Mouse (Mus musculus) embryonic facial prominence, embryonic 15.5 days (tissue): ENCODE results near the gene 4933411K16Rik. TPM values are rescaled to one million over a fixed set of nuclear protein-coding genes. Genes with fewer than 3 reads are reported as not detected.

Experiments
- ATAC-seq: fragments of 200-750 bp; cut with Nextera tagmentation; 2 replicates; pipeline ENCODE4 v1.8.0; 2017; ENCODE audit warnings: low read depth, moderate TSS enrichment; ENCODE audit not compliant: insufficient number of reproducible peaks, low FRiP score, low TSS enrichment
- H3K27ac ChIP-seq: fragments of 300-500 bp; sonication (generic); replicated peaks from 2 replicates; pipeline ENCODE4 v1.5.1; 2015; ENCODE audit warnings: mild to moderate bottlenecking, inconsistent platforms
- H3K27me3 ChIP-seq: fragments of 300-500 bp; sonication (generic); 2 replicates; pipeline ENCODE4 v1.6.1; 2015; ENCODE audit warnings: inconsistent platforms
- H3K36me3 ChIP-seq: fragments of 300-500 bp; sonication (generic); 2 replicates; pipeline ENCODE4 v1.6.1; 2015; ENCODE audit warnings: mild to moderate bottlenecking, inconsistent platforms
- H3K4me1 ChIP-seq: fragments of 300-500 bp; sonication (generic); 2 replicates; pipeline ENCODE4 v1.6.1; 2015; ENCODE audit warnings: inconsistent platforms
- H3K4me2 ChIP-seq: fragments of 300-500 bp; sonication (generic); replicated peaks from 2 replicates; pipeline ENCODE4 v1.6.1; 2015; ENCODE audit warnings: mild to moderate bottlenecking, inconsistent platforms
- H3K4me3 ChIP-seq: fragments of 300-500 bp; sonication (generic); replicated peaks from 2 replicates; pipeline ENCODE4 v1.5.1; 2015; ENCODE audit warnings: mild to moderate bottlenecking, inconsistent platforms
- H3K9ac ChIP-seq: fragments of 300-500 bp; sonication (generic); 2 replicates; pipeline ENCODE4 v1.6.1; 2015; ENCODE audit warnings: inconsistent platforms
- H3K9me3 ChIP-seq: fragments of 300-500 bp; sonication (generic); replicated peaks from 2 replicates; pipeline ENCODE4 v1.6.1; 2016; ENCODE audit warnings: inconsistent platforms
- WGBS: fragments of 180-500 bp; shearing (Covaris S2); methylation state at CpG from one replicate; pipeline ENCODE4 v1.1.7; 2015; 5-methylcytosine and 5-hydroxymethylcytosine counted together
- polyA plus RNA-seq: library from polyadenylated mRNA; unstranded; fragments of >200 nt; fragmentation: Nextera tagmentation; extraction: Ambion mirVana; gene quantifications from 2 replicates; pipeline ENCODE4 v1.2.1, GENCODE M21; 2015

The 4933411K16Rik gene
- polyA plus RNA-seq, 1 experiment from 2014 or later, result 0.16 TPM

DNA sequence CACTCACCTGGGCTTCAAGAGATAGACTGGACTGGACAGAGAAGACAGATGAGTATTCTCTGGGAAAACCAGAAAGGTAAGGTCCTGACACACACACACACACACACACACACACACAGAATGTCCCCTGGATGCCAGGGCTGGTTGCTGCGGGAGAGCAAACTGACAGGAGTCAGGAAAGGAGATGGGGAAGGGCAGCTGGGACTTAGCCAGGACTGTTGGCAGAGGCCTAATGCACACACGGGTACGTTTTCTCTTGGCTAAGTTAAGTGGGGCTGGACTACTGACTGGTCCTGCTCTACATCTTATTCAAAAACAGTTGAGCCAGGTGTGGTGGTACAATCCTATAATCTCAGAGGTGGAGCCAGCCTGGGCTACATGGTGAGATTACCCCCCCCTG, 15.7 kb upstream of the 4933411K16Rik start:
- 64% methylated on average over 3 of the region's 3 CpGs for WGBS

DNA sequence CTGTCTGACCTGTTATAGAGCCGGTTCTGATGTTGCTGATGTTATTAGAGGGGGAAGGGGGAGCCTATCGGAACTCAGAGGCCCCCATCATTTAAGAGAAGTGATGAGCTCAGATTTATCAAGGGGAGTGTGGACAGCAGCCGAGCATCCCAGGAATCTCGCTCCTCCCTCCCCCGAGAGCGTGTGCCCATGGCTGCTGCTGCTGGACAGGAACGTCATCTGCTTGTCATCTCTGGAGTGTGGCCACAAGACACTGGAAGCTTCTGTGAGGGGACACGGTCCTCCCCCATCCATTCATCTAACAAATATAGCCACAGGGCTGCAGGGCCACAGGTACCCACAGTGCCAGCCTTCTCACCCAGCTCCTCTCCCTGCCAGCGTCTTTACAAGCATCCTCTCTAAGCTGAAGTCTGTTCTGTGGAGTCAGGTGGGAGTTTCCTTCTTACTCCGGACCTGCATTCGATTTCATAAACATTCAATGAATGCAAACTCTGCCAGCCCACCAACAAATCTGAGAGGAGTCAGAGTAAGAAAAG, 14.8 kb upstream of the 4933411K16Rik start:
- ATAC-seq, result no peak
- H3K36me3 ChIP-seq, result 0 out of 2 replicates have a peak, but pooled peaks cover 7% of the 10 kb centered on the region
- H3K9ac ChIP-seq, result no peak overlapping the region
- H3K27me3 ChIP-seq, result no peaks in the 10 kb centered on the region
- H3K9me3 ChIP-seq, result no peaks in the 10 kb centered on the region
- H3K4me3 ChIP-seq, result no peak overlapping the region
- H3K27ac ChIP-seq, result no peak overlapping the region
- WGBS, result 66% methylated on average over 11 of the region's 11 CpGs
- peaks cover 29% of the 10 kb centered on the region for H3K4me1 ChIP-seq
- no peak overlapping the region for H3K4me2 ChIP-seq

More for the DNA sequence above, 15.7 kb upstream of the 4933411K16Rik start:
- Histone ChIP-seq H3K27ac (no peak overlapping the region), H3K4me2 (no peak overlapping the region), H3K4me3 (no peak overlapping the region), H3K9me3 (no peaks in the 10 kb centered on the region), H3K9ac (no peak overlapping the region), H3K4me1 (peaks cover 29% of the 10 kb centered on the region), H3K36me3 (0 out of 2 replicates have a peak, but pooled peaks cover 7% of the 10 kb centered on the region), H3K27me3 (no peaks in the 10 kb centered on the region)
- no peak for ATAC-seq

DNA sequence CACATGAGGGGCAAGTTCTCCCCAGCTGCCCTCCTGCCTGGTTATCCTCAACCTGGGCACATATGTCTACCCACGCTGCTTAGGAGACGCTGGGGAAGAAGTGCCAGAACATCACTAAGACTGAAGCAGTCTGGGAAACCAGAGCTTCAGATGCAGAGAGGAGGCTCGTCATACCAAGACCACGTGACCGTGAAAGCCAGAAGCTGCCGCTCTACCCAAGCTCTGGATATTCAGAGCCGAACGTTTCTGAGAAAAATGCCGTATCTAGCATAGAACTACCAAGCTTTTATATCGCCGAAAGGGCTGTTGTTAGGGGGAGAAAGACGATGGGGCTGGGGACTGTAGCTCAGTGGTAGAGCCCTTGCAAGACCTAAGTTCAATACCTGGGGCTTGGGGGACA, 13.7 kb upstream of the 4933411K16Rik start:
- no peaks in the 10 kb centered on the region for H3K9me3 ChIP-seq
- no peak overlapping the region for H3K4me3 ChIP-seq
- peaks cover 29% of the 10 kb centered on the region for H3K4me1 ChIP-seq
- no peak overlapping the region for H3K27ac ChIP-seq
- H3K36me3 ChIP-seq, result 0 out of 2 replicates have a peak, but pooled peaks cover 7% of the 10 kb centered on the region
- no peak for ATAC-seq
- H3K9ac ChIP-seq, result no peak overlapping the region
- no peak overlapping the region for H3K4me2 ChIP-seq
- H3K27me3 ChIP-seq, result no peaks in the 10 kb centered on the region
- WGBS, result 89% methylated on average over 12 of the region's 12 CpGs

DNA sequence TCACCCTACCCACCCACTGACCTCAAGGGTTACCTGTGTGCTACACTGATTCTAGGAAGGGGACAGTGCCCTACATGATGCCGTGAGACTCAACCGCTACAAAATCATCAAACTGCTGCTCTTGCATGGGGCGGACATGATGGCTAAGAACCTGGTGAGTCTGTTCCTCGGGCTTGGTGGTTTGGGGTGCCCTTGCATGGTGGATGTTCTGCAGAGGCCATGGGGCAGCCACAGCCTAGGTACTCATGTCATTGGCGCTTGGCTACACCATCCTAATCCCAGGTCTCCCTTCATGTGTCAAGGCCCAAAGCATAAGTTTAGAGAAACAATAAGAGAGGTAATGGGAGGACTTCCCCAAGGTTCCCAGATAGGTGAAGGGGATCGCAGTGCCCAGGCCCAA, 8.1 kb upstream of the 4933411K16Rik start:
- no peak overlapping the region for H3K4me2 ChIP-seq
- no peak overlapping the region for H3K4me3 ChIP-seq
- H3K27ac ChIP-seq, result no peak overlapping the region
- no peaks in the 10 kb centered on the region for H3K9me3 ChIP-seq
- H3K9ac ChIP-seq, result no peak overlapping the region
- H3K27me3 ChIP-seq, result no peaks in the 10 kb centered on the region
- no peaks in the 10 kb centered on the region for H3K36me3 ChIP-seq
- WGBS, result 95% methylated on average over 6 of the region's 6 CpGs
- no peak for ATAC-seq
- peaks cover 7% of the 10 kb centered on the region for H3K4me1 ChIP-seq

DNA sequence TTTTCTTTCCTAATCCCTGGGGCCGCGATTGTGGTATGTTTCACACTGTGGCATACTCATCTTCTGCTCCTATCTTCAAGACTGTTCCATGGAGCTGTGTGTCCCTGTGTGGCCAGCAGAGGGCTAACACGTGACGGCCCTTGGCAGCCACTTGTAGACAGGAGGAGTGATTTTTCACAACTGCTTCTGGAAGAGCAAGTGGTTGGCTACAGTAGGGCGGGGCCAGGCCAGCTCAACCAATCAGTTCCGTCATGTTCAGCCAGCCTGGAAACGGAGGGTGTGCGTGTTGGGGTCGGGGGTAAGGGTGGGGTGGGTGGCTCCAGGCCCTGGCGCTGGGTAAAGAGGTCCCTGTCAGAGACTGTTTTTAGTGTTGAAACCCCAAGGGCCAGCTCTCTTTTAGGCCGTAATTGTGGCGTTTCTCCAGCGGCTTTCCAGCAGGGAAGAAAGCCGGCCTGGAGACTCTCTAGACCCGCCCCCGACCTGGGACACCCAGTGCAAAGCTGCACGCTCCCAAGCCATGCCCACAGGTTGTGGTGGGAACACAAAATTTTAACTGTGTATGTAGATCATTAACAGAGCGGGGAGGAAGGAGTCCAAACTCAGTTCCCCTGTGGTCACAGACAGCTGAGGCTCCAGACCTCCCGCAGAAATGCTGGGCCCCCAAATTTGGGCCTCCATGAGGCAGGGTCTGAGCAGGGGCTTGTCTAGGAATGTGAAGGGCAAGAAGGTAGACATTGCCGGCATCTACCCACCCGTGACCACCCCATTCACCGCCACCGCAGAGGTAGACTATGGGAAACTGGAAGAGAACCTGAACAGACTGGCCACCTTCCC, 6.6 kb upstream of the 4933411K16Rik start, which contains the start of gene Hoga1:
Gene Hoga1 (plus strand): TSS at position 342 of the 834 bp plus-strand sequence.
- H3K9me3 ChIP-seq, result no peaks in the 10 kb centered on the region
- peak within 1 kb of the TSS; percentile 40 for H3K4me3 ChIP-seq
- WGBS, result 21% methylated on average over 23 of the region's 23 CpGs
- H3K27ac ChIP-seq, result 0 out of 2 replicates have a peak within 1 kb of the TSS, but pooled peaks have one; percentile 7
- H3K27me3 ChIP-seq, result no peaks in the 10 kb centered on the region
- ATAC-seq, result peak; percentile 90
- H3K4me1 ChIP-seq, result peaks cover 7% of the 10 kb centered on the region
- H3K9ac ChIP-seq, result 0 out of 2 replicates have a peak within 1 kb of the TSS, but pooled peaks have one; percentile 21
- no peaks in the 10 kb centered on the region for H3K36me3 ChIP-seq
- peak within 1 kb of the TSS; percentile 55 for H3K4me2 ChIP-seq

DNA sequence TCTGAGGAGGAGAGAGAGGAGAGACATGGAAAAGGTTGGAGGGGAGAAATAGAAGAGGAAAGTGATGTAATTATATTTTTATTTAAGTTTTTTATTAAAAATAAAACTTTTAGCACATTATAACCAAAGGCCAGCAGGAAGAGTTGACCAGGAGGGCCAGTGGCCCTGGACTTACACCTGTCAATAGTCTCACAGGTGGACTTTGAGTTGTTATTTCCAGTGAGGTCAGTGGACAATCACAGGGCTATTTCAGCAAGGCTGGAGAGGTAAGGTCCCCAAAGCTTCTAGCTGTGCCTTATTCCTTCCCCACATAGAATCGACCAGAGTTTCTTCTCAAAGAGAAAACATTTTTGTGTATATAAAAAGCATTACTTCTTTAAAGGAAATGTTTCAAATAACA, 1.8 kb upstream of the 4933411K16Rik start:
- Histone ChIP-seq H3K9ac (no peak overlapping the region), H3K27me3 (no peaks in the 10 kb centered on the region), H3K27ac (no peak overlapping the region), H3K9me3 (no peaks in the 10 kb centered on the region), H3K4me1 (peaks cover 7% of the 10 kb centered on the region), H3K36me3 (no peaks in the 10 kb centered on the region), H3K4me2 (no peak overlapping the region), H3K4me3 (no peak overlapping the region)
- 78% methylated on average over 1 of the region's 1 CpGs for WGBS
- no peak for ATAC-seq

DNA sequence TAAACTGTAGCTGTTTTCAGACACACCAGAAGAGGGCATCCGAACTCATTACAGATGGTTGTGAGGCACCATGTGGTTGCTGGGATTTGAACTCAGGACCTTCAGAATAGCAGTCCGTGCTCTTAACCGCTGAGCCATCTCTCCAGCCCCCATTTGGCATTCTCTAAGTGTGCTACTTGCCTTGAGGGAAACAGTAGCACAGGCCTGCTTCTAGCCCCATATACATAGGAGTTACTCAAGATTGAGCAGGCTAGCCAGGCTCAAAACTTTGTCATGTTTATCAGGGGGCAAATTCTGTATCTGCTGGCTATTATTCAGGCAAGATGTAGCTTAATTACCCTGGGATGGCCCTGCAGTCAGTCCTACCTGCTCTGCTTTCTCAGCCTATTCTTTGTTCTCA, 697 bp upstream of the 4933411K16Rik start:
- H3K9me3 ChIP-seq, result no peaks in the 10 kb centered on the region

DNA sequence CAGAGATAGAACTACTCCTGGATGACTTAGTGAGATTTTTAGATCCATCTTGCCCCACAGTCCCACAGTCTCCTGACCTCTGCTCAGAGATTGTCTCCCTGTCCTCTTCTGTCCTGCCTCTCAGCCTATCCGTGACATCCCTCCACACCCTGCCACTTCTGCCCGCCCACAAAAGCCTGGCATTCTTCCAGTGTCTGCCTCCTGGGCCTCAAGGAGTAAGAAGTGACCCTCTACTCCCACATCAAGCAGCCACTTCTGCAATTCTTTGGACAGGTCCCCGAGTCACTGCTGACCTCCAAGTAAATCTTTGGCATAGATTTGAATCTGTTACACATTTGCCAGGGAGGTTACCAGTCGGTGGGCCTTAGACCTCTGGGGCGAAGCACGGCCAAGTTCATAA, 2.2 kb downstream of the 4933411K16Rik start:
- 71% methylated on average over 6 of the region's 6 CpGs for WGBS
- ATAC-seq, result no peak

More for the DNA sequence above, 697 bp upstream of the 4933411K16Rik start:
- H3K36me3 ChIP-seq, result no peaks in the 10 kb centered on the region
- no peaks in the 10 kb centered on the region for H3K4me1 ChIP-seq
- no peak overlapping the region for H3K27ac ChIP-seq
- no peak overlapping the region for H3K9ac ChIP-seq
- no peak overlapping the region for H3K4me3 ChIP-seq
- WGBS, result 80% methylated on average over 3 of the region's 3 CpGs
- H3K27me3 ChIP-seq, result no peaks in the 10 kb centered on the region
- no peak for ATAC-seq
- H3K4me2 ChIP-seq, result no peak overlapping the region

DNA sequence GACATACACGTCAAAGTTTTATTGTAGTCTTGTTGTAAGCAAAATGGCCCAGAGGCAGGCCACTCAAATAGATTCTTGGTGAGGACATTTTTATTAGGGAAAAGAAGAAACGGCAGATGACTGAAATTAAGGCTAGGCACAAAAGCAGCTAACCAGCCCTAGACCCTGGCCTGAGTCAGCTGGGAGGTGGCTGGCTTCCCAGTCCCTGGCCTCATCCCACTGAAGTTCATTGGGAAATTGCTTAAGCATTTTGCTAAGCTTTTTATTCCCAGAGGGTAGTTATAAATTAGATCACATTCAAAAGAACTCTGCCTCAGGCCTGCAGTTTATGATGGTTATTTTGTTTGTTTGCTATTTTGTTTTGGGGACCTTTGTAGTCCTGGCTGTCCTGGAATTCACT, 3.8 kb downstream of the 4933411K16Rik start:
- 72% methylated on average over 2 of the region's 2 CpGs for WGBS
- no peak for ATAC-seq
- Histone ChIP-seq H3K27me3 (no peaks in the 10 kb centered on the region), H3K4me1 (no peaks in the 10 kb centered on the region), H3K4me3 (no peak overlapping the region), H3K4me2 (no peak overlapping the region), H3K9me3 (no peaks in the 10 kb centered on the region), H3K36me3 (no peaks in the 10 kb centered on the region), H3K27ac (no peak overlapping the region), H3K9ac (no peak overlapping the region)

More for the DNA sequence above, 2.2 kb downstream of the 4933411K16Rik start:
- no peak overlapping the region for H3K27ac ChIP-seq
- H3K4me1 ChIP-seq, result no peaks in the 10 kb centered on the region
- H3K9ac ChIP-seq, result no peak overlapping the region
- H3K4me3 ChIP-seq, result no peak overlapping the region
- H3K4me2 ChIP-seq, result no peak overlapping the region
- no peaks in the 10 kb centered on the region for H3K9me3 ChIP-seq
- H3K27me3 ChIP-seq, result no peaks in the 10 kb centered on the region
- H3K36me3 ChIP-seq, result no peaks in the 10 kb centered on the region

DNA sequence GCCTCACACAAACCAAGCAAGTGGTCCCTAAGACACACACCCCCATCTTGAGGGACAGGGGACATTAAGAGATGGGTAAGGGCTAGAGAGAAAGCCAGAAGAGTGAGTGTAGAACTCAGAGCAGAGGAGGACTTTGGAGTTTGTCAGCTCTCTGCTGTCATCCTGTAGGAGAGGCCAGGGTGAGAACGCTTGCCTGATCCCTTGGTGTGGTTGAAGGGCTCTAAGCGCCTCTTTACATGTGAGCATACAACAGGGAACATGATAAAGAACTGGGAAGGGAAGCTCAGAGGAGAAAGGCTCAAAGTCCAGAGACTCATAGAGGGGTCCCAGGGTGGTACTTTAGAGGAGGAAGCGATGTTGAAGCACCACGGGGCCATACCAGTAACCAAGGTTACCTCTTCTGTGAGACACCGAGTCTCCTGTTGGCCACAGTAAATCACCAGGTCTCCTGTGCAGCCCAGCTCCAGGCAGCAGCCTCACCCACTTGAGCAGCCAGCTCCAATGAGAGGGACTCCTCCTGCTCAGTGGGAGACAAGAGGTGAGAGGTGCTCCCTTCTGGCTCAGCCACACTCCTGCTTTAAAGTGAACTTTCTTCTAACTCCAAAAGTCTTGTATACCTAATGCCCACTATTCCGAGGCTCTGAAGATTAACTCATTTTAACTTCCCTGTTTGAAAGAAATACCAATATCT, 4.8 kb downstream of the 4933411K16Rik start:
- Histone ChIP-seq H3K27me3 (no peaks in the 10 kb centered on the region), H3K4me2 (no peak overlapping the region), H3K36me3 (no peaks in the 10 kb centered on the region), H3K9me3 (no peaks in the 10 kb centered on the region), H3K4me3 (no peak overlapping the region), H3K4me1 (no peaks in the 10 kb centered on the region), H3K9ac (no peak overlapping the region), H3K27ac (no peak overlapping the region)
- whole genome bisulfite sequencing, result 85% methylated on average over 6 of the region's 6 CpGs
- no peak for ATAC-seq

DNA sequence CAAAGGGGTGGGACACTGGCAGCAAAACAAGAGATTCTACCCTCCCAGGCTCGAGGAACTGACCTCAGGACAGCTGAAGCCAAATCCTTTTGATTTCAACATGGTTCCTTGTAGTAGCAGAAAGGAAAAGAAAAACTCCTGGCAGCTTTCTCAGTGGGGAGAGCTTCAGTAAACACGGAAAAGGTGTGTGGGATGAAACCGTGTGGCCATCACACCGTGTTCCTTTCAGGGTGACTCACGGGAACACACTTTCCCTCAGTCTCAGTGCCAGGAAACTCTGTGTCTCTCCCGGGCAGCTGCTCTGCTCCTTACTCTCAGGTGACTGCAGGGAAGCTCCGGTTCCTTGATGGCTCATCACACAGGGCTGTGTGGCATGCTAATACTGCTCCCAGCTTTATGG, 6.4 kb downstream of the 4933411K16Rik start:
- Histone ChIP-seq H3K9me3 (no peaks in the 10 kb centered on the region), H3K4me3 (no peak overlapping the region), H3K27me3 (no peaks in the 10 kb centered on the region), H3K9ac (no peak overlapping the region), H3K4me2 (no peak overlapping the region), H3K4me1 (no peaks in the 10 kb centered on the region), H3K27ac (no peak overlapping the region), H3K36me3 (no peaks in the 10 kb centered on the region)
- no peak for ATAC-seq
- WGBS, result 61% methylated on average over 7 of the region's 7 CpGs
